Mouse (Mus musculus) brain, adult 2 months (tissue): Measurements from ENCODE around the gene H2-Q1.
"Not testable (repeated sequence)": the region's sequence is repeated elsewhere in the genome, so short reads cannot be mapped to it uniquely, and the experiment has no call there.

Source experiments
- DNase-seq: peaks from one replicate; pipeline ENCODE4 v3.0.0; 2011; ENCODE audit warnings: low read depth, low spot score

H2-Q1 gene

DNA sequence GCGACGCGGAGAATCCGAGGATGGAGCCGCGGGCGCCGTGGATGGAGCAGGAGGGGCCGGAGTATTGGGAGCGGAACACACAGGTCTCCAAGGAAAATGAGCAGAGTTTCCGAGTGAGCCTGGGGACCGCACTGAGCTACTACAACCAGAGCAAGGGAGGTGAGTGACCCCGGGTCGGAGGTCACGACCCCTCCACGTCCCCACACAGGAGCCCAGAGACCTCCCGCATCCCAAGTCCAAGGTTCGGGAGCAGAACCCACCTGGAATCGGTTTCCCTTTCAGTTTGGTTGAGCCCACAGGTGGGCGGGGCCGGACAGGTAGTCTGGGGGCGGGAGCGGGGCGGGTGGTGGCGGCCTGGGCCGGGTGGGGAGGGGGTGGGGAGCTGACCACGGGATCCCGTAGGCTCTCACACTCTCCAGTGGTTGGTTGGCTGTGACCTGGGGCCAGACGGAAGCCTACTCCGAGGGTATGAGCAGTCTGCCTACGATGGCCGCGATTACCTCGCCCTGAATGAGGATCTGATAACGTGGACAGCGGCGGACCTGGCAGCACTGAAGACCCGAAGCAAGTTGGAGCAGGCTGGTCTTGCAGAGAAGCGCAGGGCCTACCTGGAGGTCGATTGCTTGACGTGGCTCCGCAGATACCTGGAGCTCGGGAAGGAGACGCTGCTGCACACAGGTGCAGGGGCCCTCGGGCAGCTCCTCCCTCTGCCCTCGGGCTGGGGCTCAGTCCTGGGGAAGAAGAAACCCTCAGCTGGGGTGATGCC, 22.7 kb downstream of the H2-Q1 start:
- no peak for DNase-seq

GRCm38 (mm10) chr17:35347659-35348058, 27.5 kb downstream of the H2-Q1 start:
- not testable (repeated sequence) for DNase-seq

DNA sequence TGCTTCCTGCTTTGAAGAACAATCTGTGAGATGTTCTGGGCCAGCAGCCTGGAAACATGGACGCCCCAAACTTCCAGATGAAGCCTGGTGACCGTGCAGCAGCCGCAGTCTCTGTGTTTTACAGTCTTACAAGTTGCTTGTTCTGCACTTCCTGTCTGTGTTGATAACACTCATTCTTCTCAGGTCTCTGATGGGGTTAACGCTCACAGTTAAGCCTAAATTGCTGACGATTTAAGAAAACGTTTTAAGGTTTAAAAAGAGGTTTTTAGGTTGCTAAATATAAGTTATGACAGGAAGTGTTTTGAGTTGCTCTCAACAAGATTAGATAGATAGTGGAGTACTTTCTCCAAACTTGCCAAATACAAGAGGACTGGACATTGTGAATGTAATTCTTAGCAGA, 33.1 kb downstream of the H2-Q1 start:
- DNase-seq: not testable (repeated sequence)

DNA sequence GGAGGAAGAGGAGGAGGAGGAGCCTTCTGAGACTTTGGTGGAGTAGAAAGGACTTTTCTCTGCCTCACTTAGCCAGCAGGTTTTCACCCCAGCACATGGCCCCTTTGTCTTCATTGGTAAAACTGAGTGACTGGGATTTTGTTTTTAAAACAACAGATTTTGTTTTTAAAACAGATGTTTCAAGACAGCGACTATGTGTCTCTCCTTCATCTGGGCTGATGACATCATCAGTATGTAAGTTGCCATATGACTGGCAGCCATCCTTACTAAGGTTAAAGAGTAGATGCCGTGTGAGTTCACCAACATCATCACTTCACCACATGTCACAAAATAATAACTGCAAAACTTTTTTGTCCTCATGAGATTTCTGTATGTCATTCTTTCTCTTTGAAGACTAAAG, 33.9 kb downstream of the H2-Q1 start:
- DNase-seq: no peak

GRCm38 (mm10) chr17:35357086-35357485, 36.9 kb downstream of the H2-Q1 start:
- no peak for DNase-seq

GRCm38 (mm10) chr17:35358763-35359469, 38.7 kb downstream of the H2-Q1 start:
- no peak for DNase-seq

DNA sequence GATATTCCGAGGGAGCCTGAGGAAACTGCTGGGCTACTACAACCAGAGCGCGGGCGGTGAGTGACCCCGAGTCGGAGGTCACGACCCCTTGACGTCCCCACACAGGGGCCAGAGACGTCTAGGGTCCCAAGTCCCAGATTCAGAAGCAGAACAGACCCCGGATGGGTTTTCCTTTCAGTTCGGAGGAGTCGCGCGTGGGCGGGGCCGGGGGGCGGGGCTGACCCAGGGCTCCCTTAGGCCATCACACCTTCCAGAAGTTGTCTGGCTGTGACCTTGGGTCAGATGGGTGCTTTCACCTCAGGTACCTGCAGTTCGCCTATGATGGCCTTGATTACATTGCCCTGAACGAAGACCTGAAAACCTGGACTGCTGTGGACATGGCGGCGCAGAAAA, 39.3 kb downstream of the H2-Q1 start:
- no peak for DNase-seq
